Mouse (Mus musculus) bone marrow, adult 2 months (tissue): ENCODE data around the gene Rnf227.

Experiments
- CTCF ChIP-seq: fragments of 200-500 bp; IDR thresholded peaks from 2 replicates; pipeline ENCODE4 v1.5.1; 2011; ENCODE audit warnings: low read length, control low read depth; ENCODE audit not compliant: control insufficient read depth, insufficient read depth
- POLR2A ChIP-seq: fragments of 200-500 bp; IDR thresholded peaks from 2 replicates; pipeline ENCODE4 v1.6.1; 2011; ENCODE audit warnings: low read depth, mild to moderate bottlenecking, control low read depth, low read length, borderline replicate concordance; ENCODE audit not compliant: control insufficient read depth

GRCm38 (mm10) chr11:69331152-69331551 lies 9.1 kb upstream of the Rnf227 start:
- TF ChIP-seq POLR2A (no peak), CTCF (no peak)
